Mouse (Mus musculus): ENCODE data around the gene Vstm2b.

DNA sequence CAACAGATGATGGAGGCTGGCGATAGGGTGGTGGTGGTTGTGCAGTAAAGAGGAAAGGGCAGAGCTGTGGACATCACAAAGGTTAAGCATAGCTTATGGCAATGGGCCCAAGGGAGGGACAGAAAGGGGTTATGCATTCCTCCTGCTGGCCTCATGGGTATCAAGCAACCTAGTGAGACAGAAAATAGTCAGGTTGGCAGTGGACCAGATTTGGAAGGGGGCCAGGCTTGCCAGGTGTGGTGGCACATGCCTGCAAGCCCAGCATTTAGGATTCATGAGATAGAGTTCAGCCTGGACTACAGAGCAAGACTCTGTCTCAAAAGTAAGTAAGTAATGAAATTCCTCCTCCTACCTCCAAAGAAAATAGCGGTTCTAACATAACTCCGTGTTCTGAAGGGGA is 9.8 kb upstream of the Vstm2b start:
- no peak for TF ChIP-seq CTCF (IDR thresholded peaks at IDR 0.05; ENCODE audit: borderline replicate concordance, insufficient read depth, low read depth, low read length)
- TF ChIP-seq POLR2A (IDR thresholded peaks at IDR 0.05; ENCODE audit: borderline replicate concordance, insufficient read depth, low read length), result no peak
